Mouse (Mus musculus): ENCODE results near the gene Npas3.

The Npas3 gene

GRCm38 (mm10) chr12:53566712-53567387 is 318.4 kb downstream of the Npas3 start:
- in situ Hi-C loops (cut with MboI; ENCODE audit: low sequenced_read_pairs), result no loop called here

- in situ Hi-C loops (cut with MboI; ENCODE audit: low sequenced_read_pairs), result no loop called here
Observed at GRCm38 (mm10) chr12:53581181-53581580, 332.7 kb downstream of the Npas3 start.

- in situ Hi-C loops (cut with MboI; ENCODE audit: low sequenced_read_pairs), result no loop called here
Observed at GRCm38 (mm10) chr12:53587249-53587648, 338.8 kb downstream of the Npas3 start.

- in situ Hi-C loops (cut with MboI; ENCODE audit: low sequenced_read_pairs), result no loop called here
Observed at GRCm38 (mm10) chr12:53587691-53588504, 339.4 kb downstream of the Npas3 start.

- in situ Hi-C loops (cut with MboI; ENCODE audit: low sequenced_read_pairs), result no loop called here
Observed at GRCm38 (mm10) chr12:53589446-53589961, 341.0 kb downstream of the Npas3 start.

- in situ Hi-C loops (cut with MboI; ENCODE audit: low sequenced_read_pairs), result no loop called here
Observed at GRCm38 (mm10) chr12:53605661-53606060, 357.2 kb downstream of the Npas3 start.

GRCm38 (mm10) chr12:53612120-53612519 is 363.6 kb downstream of the Npas3 start:
- in situ Hi-C loops (cut with MboI; ENCODE audit: low sequenced_read_pairs), result no loop called here

- in situ Hi-C loops (cut with MboI; ENCODE audit: low sequenced_read_pairs), result no loop called here
Observed at GRCm38 (mm10) chr12:53621271-53621670, 372.8 kb downstream of the Npas3 start.

- in situ Hi-C loops (cut with MboI; ENCODE audit: low sequenced_read_pairs), result no loop called here
Observed at GRCm38 (mm10) chr12:53623793-53624192, 375.3 kb downstream of the Npas3 start.

GRCm38 (mm10) chr12:53624379-53625021 is 376.0 kb downstream of the Npas3 start:
- in situ Hi-C loops (cut with MboI; ENCODE audit: low sequenced_read_pairs), result no loop called here

- in situ Hi-C loops (cut with MboI; ENCODE audit: low sequenced_read_pairs), result no loop called here
Observed at GRCm38 (mm10) chr12:53629483-53630120, 381.1 kb downstream of the Npas3 start.

GRCm38 (mm10) chr12:53630607-53631006 is 382.1 kb downstream of the Npas3 start:
- in situ Hi-C loops (cut with MboI; ENCODE audit: low sequenced_read_pairs), result no loop called here

GRCm38 (mm10) chr12:53631315-53632106 is 383.0 kb downstream of the Npas3 start:
- in situ Hi-C loops (cut with MboI; ENCODE audit: low sequenced_read_pairs), result no loop called here

GRCm38 (mm10) chr12:53638571-53638970 is 390.1 kb downstream of the Npas3 start:
- in situ Hi-C loops (cut with MboI; ENCODE audit: low sequenced_read_pairs), result no loop called here

- in situ Hi-C loops (cut with MboI; ENCODE audit: low sequenced_read_pairs), result no loop called here
Observed at GRCm38 (mm10) chr12:53647282-53647681, 398.8 kb downstream of the Npas3 start.

- in situ Hi-C loops (cut with MboI; ENCODE audit: low sequenced_read_pairs), result no loop called here
Observed at GRCm38 (mm10) chr12:53656301-53656700, 407.8 kb downstream of the Npas3 start.

- in situ Hi-C loops (cut with MboI; ENCODE audit: low sequenced_read_pairs), result no loop called here
Observed at GRCm38 (mm10) chr12:53664084-53664483, 415.6 kb downstream of the Npas3 start.

GRCm38 (mm10) chr12:53671846-53672245 is 423.4 kb downstream of the Npas3 start:
- in situ Hi-C loops (cut with MboI; ENCODE audit: low sequenced_read_pairs), result no loop called here

- in situ Hi-C loops (cut with MboI; ENCODE audit: low sequenced_read_pairs), result no loop called here
Observed at GRCm38 (mm10) chr12:53677091-53677630, 428.7 kb downstream of the Npas3 start.

- in situ Hi-C loops (cut with MboI; ENCODE audit: low sequenced_read_pairs), result no loop called here
Observed at GRCm38 (mm10) chr12:53678166-53678565, 429.7 kb downstream of the Npas3 start.
